Mouse (Mus musculus) cerebellum, adult 2 months (tissue): Measurements from ENCODE around the gene Cd79b.

ENCODE experiments used
- CTCF ChIP-seq: fragments of 200-500 bp; IDR thresholded peaks from 2 replicates; pipeline ENCODE4 v1.5.1; 2011; ENCODE audit warnings: low read depth, mild to moderate bottlenecking, control low read depth, low read length, moderate library complexity, borderline replicate concordance; ENCODE audit not compliant: insufficient read depth
- POLR2A ChIP-seq: fragments of 200-500 bp; IDR thresholded peaks from 2 replicates; pipeline ENCODE4 v1.6.1; 2011; ENCODE audit warnings: low read length, control low read depth, borderline replicate concordance; ENCODE audit not compliant: insufficient read depth

DNA sequence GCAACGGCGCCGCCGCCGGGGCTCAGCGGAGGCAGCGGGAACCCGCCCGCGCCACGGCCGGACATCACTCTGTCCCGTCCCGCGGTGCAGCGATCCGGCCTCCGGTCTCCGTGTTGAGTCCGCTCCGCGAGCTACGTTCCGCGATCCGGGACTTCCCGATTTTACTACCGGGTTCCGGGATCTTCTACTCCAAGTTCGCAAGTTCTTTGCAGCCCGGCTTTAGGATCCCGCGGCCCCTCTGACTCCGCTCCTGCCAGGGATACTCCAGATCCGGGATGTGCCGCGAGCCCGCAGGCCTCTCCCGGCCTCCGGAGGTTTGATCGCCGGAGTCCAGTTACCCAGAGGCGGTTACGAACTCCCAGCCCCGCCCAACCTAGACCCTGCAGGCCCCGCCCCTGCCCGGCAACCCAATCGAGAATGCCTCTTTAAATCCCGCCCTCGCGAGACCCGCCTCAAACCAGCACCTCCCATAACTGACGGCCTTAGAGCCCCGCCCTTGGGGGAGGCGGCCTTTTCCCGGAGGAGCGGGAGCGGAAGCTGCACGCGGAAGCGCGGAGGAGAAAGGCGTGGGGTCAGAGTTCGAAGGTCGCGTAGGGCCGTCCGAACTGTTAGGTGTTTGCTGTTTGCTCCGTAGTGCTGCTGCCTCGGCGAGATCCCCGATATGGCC, 41.8 kb downstream of the Cd79b start, which contains the start of gene Smarcd2:
- TF ChIP-seq POLR2A (peak; percentile 53; the same call in 1 of the 2 replicates), CTCF (no peak)
